Mouse (Mus musculus): ENCODE data around the gene Traf3. TPM values are rescaled to one million over a fixed set of nuclear protein-coding genes. Genes with fewer than 3 reads are reported as not detected.

The Traf3 gene
- polyA plus RNA-seq, 1 experiment from 2014 or later = 6.0 TPM

DNA sequence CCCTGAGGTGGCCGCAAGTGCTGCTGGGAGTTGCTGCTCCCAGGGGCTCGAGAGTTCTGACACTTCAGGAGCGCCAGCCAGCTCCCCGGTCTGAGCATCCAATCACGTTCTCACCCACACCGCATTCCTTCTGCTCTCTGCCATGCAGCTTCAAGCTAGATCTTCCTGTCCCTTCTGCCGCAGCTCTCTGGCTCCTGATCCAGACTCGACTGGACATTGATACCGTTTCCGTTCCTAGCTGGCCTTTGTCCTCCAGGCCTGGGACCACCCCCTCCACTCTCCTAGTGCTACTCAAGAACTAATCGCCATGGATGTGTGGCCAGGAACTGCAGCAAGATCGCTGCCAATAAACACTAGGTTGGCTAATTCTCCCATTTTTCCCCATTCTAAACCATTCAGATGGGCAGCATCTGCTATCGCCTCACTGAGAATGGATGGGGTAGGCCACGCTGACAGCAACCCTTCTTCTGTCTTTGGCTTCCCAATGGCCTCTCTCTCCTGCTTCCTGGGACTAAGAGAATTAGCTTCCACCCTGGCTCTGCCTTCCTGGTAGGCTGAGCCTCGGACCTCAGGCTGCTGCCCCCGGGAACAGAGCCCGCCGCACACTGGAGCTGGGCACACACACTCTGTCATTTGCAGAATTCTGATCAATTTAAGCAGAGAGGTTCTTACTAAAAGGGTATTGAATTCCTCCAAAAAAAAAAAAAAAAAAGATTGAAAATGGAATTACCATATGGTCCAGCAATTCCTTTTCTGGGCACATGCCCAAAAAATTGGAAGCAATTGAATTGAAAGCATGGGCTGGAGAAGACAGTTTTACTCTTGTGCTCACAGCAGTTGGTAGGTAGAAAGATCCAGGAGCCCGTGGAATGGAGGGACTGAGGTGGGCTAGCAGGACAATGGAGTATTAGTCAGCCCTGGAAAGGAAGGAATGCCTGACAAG is 31.1 kb upstream of the Traf3 start:
- Histone ChIP-seq H3K9ac (ENCODE audit: low read length) (peak overlapping the region; percentile 6; the same call in 1 of the 2 replicates), H3K4me2 (ENCODE audit: low read length) (no peak overlapping the region), H3K36me3 (ENCODE audit: control insufficient read depth, insufficient read depth, low read length) (no peaks in the 10 kb centered on the region), H3K4me1 (ENCODE audit: control insufficient read depth in 2 of 2, insufficient read depth in 2 of 2, low read length in 2 of 2) (peaks cover 0 to 10% of the 10 kb centered on the region in 2 experiments; a peak in 2 of 4 replicates), H3K4me3 (ENCODE audit: control insufficient read depth in 1 of 2, insufficient read depth in 1 of 2, low read depth in 1 of 2, low read length in 2 of 2) (peak overlapping the region in 1 of 2 experiments; percentile 5; a peak in 1 of 4 replicates), H3K27me3 (ENCODE audit: control insufficient read depth, insufficient read depth, low read length) (no peaks in the 10 kb centered on the region), H3K27ac (replicated peaks in 1 of 2; ENCODE audit: control insufficient read depth in 1 of 2, insufficient read depth in 1 of 2, low read depth in 2 of 2, low read length in 2 of 2) (no peak overlapping the region), H3K9me3 (ENCODE audit: control insufficient read depth, low read length) (0 out of 2 replicates have a peak, but pooled peaks cover 5% of the 10 kb centered on the region)
- 50% methylated on average over 19 of the region's 19 CpGs for whole genome bisulfite sequencing
- no peak; the same call in 1 of the 2 replicates for ATAC-seq (ENCODE audit: insufficient number of reproducible peaks, insufficient read depth, low FRiP score, low read depth)

GRCm38 (mm10) chr12:111135953-111136352 is 30.2 kb upstream of the Traf3 start:
- Histone ChIP-seq H3K36me3 (ENCODE audit: control insufficient read depth, insufficient read depth, low read length) (no peaks in the 10 kb centered on the region), H3K4me3 (ENCODE audit: control insufficient read depth in 1 of 2, insufficient read depth in 1 of 2, low read depth in 1 of 2, low read length in 2 of 2) (no peak overlapping the region), H3K4me2 (ENCODE audit: low read length) (no peak overlapping the region), H3K9ac (ENCODE audit: low read length) (no peak overlapping the region), H3K27ac (replicated peaks in 1 of 2; ENCODE audit: control insufficient read depth in 1 of 2, insufficient read depth in 1 of 2, low read depth in 2 of 2, low read length in 2 of 2) (no peak overlapping the region), H3K4me1 (ENCODE audit: control insufficient read depth in 2 of 2, insufficient read depth in 2 of 2, low read length in 2 of 2) (peaks cover 0 to 10% of the 10 kb centered on the region in 2 experiments; a peak in 2 of 4 replicates), H3K27me3 (ENCODE audit: control insufficient read depth, insufficient read depth, low read length) (no peaks in the 10 kb centered on the region), H3K9me3 (ENCODE audit: control insufficient read depth, low read length) (0 out of 2 replicates have a peak, but pooled peaks cover 3% of the 10 kb centered on the region)
- 64% methylated on average over 3 of the region's 3 CpGs for WGBS
- ATAC-seq (ENCODE audit: insufficient number of reproducible peaks, insufficient read depth, low FRiP score, low read depth) = no peak

- H3K4me2 ChIP-seq (ENCODE audit: low read length) = no peak overlapping the region
- H3K9me3 ChIP-seq (ENCODE audit: control insufficient read depth, low read length) = no peaks in the 10 kb centered on the region
- no peak overlapping the region for H3K9ac ChIP-seq (ENCODE audit: low read length)
- no peak overlapping the region for H3K27ac ChIP-seq (replicated peaks in 1 of 2; ENCODE audit: control insufficient read depth in 1 of 2, insufficient read depth in 1 of 2, low read depth in 2 of 2, low read length in 2 of 2)
- no peak overlapping the region for H3K4me3 ChIP-seq (ENCODE audit: control insufficient read depth in 1 of 2, insufficient read depth in 1 of 2, low read depth in 1 of 2, low read length in 2 of 2)
- peaks cover 0 to 10% of the 10 kb centered on the region in 2 experiments; a peak in 2 of 4 replicates for H3K4me1 ChIP-seq (ENCODE audit: control insufficient read depth in 2 of 2, insufficient read depth in 2 of 2, low read length in 2 of 2)
- 64% methylated on average over 2 of the region's 2 CpGs for WGBS
- no peaks in the 10 kb centered on the region for H3K27me3 ChIP-seq (ENCODE audit: control insufficient read depth, insufficient read depth, low read length)
- no peaks in the 10 kb centered on the region for H3K36me3 ChIP-seq (ENCODE audit: control insufficient read depth, insufficient read depth, low read length)
- ATAC-seq (ENCODE audit: insufficient number of reproducible peaks, insufficient read depth, low FRiP score, low read depth) = no peak
Observed at GRCm38 (mm10) chr12:111137079-111137478, 29.1 kb upstream of the Traf3 start.

DNA sequence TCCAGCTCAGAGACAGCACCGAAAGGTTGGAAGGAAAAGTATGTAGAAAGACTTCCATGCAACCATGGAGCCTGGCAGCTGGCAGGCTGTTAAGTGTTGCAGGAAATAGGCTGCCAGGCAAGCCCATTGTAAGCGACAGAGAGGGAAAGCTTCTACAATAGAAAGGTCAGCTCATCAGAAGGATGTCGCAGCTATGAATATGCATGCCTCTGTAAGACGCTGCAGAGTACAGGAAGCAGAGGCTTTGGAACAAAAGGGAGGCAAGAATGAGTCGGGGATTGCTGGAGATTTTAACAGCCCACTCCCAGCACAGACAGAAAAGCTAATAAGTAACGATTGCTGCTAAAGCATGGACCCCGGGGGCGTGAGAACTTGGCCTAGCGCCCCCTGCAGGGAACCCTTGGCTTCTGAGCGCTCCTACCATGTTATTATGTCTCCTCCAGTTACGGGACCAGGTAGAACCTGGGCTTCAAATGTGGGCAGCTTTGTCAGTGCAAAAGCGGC is 23.1 kb upstream of the Traf3 start:
- H3K4me2 ChIP-seq (ENCODE audit: low read length) = peak overlapping the region; percentile 51
- H3K9me3 ChIP-seq (ENCODE audit: control insufficient read depth, low read length) = no peaks in the 10 kb centered on the region
- no peak overlapping the region for H3K4me3 ChIP-seq (ENCODE audit: control insufficient read depth in 1 of 2, insufficient read depth in 1 of 2, low read depth in 1 of 2, low read length in 2 of 2)
- peak overlapping the region; percentile 9 to 63 for H3K27ac ChIP-seq (replicated peaks in 1 of 2; ENCODE audit: control insufficient read depth in 1 of 2, insufficient read depth in 1 of 2, low read depth in 2 of 2, low read length in 2 of 2)
- H3K27me3 ChIP-seq (ENCODE audit: control insufficient read depth, insufficient read depth, low read length) = no peaks in the 10 kb centered on the region
- H3K36me3 ChIP-seq (ENCODE audit: control insufficient read depth, insufficient read depth, low read length) = no peaks in the 10 kb centered on the region
- H3K9ac ChIP-seq (ENCODE audit: low read length) = 0 out of 2 replicates have a peak overlapping the region, but pooled peaks have one; percentile 42
- no peak for ATAC-seq (ENCODE audit: insufficient number of reproducible peaks, insufficient read depth, low FRiP score, low read depth)
- 23% methylated on average over 12 of the region's 12 CpGs for WGBS
- peaks cover 26 to 27% of the 10 kb centered on the region in 2 experiments for H3K4me1 ChIP-seq (ENCODE audit: control insufficient read depth in 2 of 2, insufficient read depth in 2 of 2, low read length in 2 of 2)

DNA sequence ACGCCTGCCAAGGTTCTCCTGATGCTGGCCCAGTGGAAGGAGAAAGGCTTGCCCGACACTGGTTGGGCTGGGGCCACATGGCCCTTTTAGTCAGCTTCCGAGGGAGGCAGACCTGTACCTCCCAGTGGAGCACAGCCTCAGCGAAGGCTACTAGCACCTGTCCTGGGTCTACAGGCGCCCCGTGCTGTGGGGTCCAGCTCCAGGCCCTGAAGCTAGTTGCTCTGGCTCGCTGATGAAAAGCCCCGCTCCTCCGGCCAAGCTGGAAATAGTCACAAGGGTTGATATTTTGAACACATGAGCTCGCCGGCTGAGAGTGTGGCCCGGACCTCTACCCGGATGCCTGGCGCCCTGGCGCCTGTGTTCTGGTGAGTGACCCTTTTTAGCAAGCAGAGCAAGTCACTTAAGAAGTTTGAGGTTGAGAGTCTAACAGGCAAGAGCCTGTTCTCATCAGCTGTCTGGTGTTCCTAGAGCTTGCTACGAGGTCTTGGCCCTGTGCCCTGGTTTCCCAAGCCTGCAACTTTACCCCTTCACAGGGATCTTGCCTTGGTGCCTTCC is 22.6 kb upstream of the Traf3 start:
- ATAC-seq (ENCODE audit: insufficient number of reproducible peaks, insufficient read depth, low FRiP score, low read depth) = 0 out of 2 replicates have a peak, but pooled peaks have one; percentile 9
- peaks cover 26 to 27% of the 10 kb centered on the region in 2 experiments for H3K4me1 ChIP-seq (ENCODE audit: control insufficient read depth in 2 of 2, insufficient read depth in 2 of 2, low read length in 2 of 2)
- H3K4me3 ChIP-seq (ENCODE audit: control insufficient read depth in 1 of 2, insufficient read depth in 1 of 2, low read depth in 1 of 2, low read length in 2 of 2) = no peak overlapping the region; a peak in 1 of 4 replicates
- no peaks in the 10 kb centered on the region for H3K27me3 ChIP-seq (ENCODE audit: control insufficient read depth, insufficient read depth, low read length)
- H3K4me2 ChIP-seq (ENCODE audit: low read length) = peak overlapping the region; percentile 51
- WGBS = 23% methylated on average over 16 of the region's 16 CpGs
- no peaks in the 10 kb centered on the region for H3K9me3 ChIP-seq (ENCODE audit: control insufficient read depth, low read length)
- H3K9ac ChIP-seq (ENCODE audit: low read length) = peak overlapping the region; percentile 42; the same call in 1 of the 2 replicates
- H3K27ac ChIP-seq (replicated peaks in 1 of 2; ENCODE audit: control insufficient read depth in 1 of 2, insufficient read depth in 1 of 2, low read depth in 2 of 2, low read length in 2 of 2) = peak overlapping the region; percentile 9 to 63
- H3K36me3 ChIP-seq (ENCODE audit: control insufficient read depth, insufficient read depth, low read length) = no peaks in the 10 kb centered on the region

DNA sequence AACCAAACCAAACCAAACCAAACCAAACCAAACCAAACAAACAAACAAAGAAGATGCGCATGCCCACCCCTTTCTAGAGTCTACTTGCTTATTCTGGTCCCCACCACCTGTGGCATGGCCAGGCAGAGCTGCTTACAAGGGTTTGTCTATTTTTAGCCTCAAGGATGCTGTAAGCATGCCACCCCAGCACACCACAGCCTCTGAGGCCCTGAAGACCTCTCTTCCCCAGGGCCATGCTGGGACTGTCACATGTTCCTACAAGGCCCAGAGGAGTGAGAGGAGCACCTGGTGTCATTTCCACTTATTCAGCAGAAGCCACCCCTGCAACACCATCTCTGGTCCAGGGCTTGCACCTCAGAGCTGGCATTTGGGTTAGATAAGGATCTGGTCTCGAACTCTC is 21.6 kb upstream of the Traf3 start:
- no peaks in the 10 kb centered on the region for H3K27me3 ChIP-seq (ENCODE audit: control insufficient read depth, insufficient read depth, low read length)
- H3K4me2 ChIP-seq (ENCODE audit: low read length) = no peak overlapping the region
- H3K9me3 ChIP-seq (ENCODE audit: control insufficient read depth, low read length) = no peaks in the 10 kb centered on the region
- no peak overlapping the region for H3K4me3 ChIP-seq (ENCODE audit: control insufficient read depth in 1 of 2, insufficient read depth in 1 of 2, low read depth in 1 of 2, low read length in 2 of 2)
- no peak overlapping the region for H3K27ac ChIP-seq (replicated peaks in 1 of 2; ENCODE audit: control insufficient read depth in 1 of 2, insufficient read depth in 1 of 2, low read depth in 2 of 2, low read length in 2 of 2)
- 80% methylated on average over 2 of the region's 2 CpGs for WGBS
- H3K9ac ChIP-seq (ENCODE audit: low read length) = no peak overlapping the region
- H3K4me1 ChIP-seq (ENCODE audit: control insufficient read depth in 2 of 2, insufficient read depth in 2 of 2, low read length in 2 of 2) = peaks cover 27 to 28% of the 10 kb centered on the region in 2 experiments
- H3K36me3 ChIP-seq (ENCODE audit: control insufficient read depth, insufficient read depth, low read length) = no peaks in the 10 kb centered on the region
- peak; percentile 33; the same call in 1 of the 2 replicates for ATAC-seq (ENCODE audit: insufficient number of reproducible peaks, insufficient read depth, low FRiP score, low read depth)

GRCm38 (mm10) chr12:111145269-111145668 is 20.9 kb upstream of the Traf3 start:
- no peak overlapping the region for H3K4me2 ChIP-seq (ENCODE audit: low read length)
- H3K9me3 ChIP-seq (ENCODE audit: control insufficient read depth, low read length) = no peaks in the 10 kb centered on the region
- H3K9ac ChIP-seq (ENCODE audit: low read length) = no peak overlapping the region
- no peak for ATAC-seq (ENCODE audit: insufficient number of reproducible peaks, insufficient read depth, low FRiP score, low read depth)
- H3K36me3 ChIP-seq (ENCODE audit: control insufficient read depth, insufficient read depth, low read length) = no peaks in the 10 kb centered on the region
- H3K27ac ChIP-seq (replicated peaks in 1 of 2; ENCODE audit: control insufficient read depth in 1 of 2, insufficient read depth in 1 of 2, low read depth in 2 of 2, low read length in 2 of 2) = no peak overlapping the region
- H3K4me3 ChIP-seq (ENCODE audit: control insufficient read depth in 1 of 2, insufficient read depth in 1 of 2, low read depth in 1 of 2, low read length in 2 of 2) = no peak overlapping the region
- H3K4me1 ChIP-seq (ENCODE audit: control insufficient read depth in 2 of 2, insufficient read depth in 2 of 2, low read length in 2 of 2) = peaks cover 27 to 28% of the 10 kb centered on the region in 2 experiments
- H3K27me3 ChIP-seq (ENCODE audit: control insufficient read depth, insufficient read depth, low read length) = no peaks in the 10 kb centered on the region
- WGBS = 51% methylated on average over 9 of the region's 9 CpGs

Data from heart, embryonic 14.5 days (tissue).